Mouse (Mus musculus) neural tube, embryonic 10.5 days (tissue): ENCODE data around the gene B3gnt6.
"Not testable (repeated sequence)": the region's sequence is repeated elsewhere in the genome, so short reads cannot be mapped to it uniquely, and the experiment has no call there.

Experiments used
- DNase-seq: peaks from one replicate; pipeline ENCODE4 v3.0.0-alpha.2; 2017; ENCODE audit warnings: low spot score; ENCODE audit errors: extremely low spot score

Gene B3gnt6

GRCm38 (mm10) chr7:98199381-98199780, at the start of gene B3gnt6:
Gene B3gnt6 (minus strand): TSS chr7:98199481.
- DNase-seq, result no peak

DNA sequence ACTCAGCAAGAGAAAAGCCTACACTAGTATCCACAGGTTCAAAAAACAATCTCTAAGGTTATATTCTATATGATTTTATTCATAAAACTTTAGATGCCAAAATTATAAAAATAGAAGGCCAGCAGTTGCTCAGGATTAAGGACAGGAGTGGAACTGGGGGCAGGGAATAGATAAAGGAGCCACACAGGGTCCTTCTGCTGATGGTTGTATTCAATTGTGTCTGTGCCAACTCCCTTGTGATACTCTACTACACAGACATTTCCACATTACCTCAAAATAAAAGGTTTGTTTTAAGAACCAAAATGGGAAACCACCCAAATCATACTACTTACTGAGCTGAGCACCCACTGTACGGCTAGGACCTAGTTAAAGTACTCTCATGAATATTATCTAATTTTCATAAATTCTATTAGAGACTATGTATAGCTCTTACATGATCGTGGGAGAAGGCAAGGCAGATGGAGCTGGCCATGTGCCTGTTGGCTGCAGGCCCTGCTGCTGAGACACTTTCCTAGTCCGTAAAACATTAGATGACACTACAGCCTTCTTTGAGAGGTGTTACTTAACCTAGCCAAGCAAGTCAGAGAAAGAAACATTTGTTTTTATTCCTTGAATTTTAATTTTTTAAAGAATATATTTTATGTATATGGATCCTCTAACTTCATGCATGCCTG, 37.5 kb upstream of the B3gnt6 start:
- DNase-seq, result no peak

DNA sequence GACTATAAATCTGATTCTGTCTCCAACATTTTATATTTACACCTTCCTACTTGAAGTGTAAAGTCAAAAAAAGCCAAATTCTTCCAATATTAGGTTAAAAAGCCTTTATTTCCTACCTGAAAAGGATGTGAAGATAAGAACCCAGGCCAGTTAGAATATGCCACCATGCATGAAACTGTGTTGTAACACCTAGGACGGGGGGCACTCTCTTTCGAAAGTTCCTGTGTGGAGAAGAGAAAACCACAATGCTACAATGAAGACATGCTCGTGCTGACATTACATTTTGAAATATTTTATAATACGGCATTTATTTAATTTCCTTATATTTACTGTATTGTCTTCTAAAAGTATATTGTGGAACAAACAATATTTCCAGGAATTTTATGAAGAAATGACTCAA, 24.5 kb upstream of the B3gnt6 start:
- DNase-seq, result no peak

GRCm38 (mm10) chr7:98216713-98217112, 17.4 kb upstream of the B3gnt6 start:
- no peak for DNase-seq

- no peak for DNase-seq
Measured at GRCm38 (mm10) chr7:98202946-98203345, 3.7 kb upstream of the B3gnt6 start.

DNA sequence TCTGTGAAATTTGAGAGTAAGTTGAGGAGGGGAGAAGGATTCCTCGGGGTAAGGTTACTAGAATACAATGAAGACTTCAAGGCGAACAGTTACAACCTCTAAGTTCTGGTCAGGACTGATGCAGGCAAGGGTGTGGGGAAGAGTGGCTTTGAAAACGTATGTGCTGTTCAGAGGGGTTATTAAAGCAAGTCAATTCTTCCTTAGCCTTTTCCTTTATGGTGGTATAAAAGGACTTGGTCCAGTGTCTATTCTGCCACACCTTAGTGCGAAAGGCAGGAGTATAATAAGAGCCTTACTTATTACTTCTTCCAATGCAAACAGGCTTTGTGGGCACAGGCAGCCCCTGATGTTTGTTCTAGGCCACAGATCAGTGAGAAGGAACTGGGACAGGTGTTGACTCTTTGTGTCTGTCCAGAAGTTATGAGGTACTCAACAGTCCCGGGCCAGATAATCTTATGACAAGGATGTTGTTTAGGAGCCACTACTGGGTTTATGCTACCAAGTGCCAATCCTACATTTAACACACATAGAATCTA, 2.3 kb upstream of the B3gnt6 start:
- DNase-seq, result no peak

DNA sequence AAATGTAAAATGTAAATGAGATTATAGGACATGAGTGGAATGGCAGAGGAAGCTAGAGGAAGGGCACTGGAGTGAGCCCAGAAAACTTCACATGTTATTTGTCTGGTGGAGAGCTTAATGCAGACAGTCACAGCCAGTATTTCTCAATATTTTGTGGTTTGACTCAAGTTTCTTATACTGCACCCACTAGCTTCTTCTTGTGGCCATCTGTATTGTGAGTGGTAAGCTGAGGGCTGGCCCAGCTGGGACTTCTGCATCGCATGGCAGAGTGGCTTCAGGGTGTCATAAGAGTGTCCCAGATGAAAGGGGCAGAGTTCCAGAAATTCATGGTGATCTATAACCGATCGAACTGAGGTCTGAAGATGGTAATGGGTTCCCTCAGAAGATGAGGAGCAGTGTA, 1.1 kb upstream of the B3gnt6 start:
- no peak for DNase-seq

DNA sequence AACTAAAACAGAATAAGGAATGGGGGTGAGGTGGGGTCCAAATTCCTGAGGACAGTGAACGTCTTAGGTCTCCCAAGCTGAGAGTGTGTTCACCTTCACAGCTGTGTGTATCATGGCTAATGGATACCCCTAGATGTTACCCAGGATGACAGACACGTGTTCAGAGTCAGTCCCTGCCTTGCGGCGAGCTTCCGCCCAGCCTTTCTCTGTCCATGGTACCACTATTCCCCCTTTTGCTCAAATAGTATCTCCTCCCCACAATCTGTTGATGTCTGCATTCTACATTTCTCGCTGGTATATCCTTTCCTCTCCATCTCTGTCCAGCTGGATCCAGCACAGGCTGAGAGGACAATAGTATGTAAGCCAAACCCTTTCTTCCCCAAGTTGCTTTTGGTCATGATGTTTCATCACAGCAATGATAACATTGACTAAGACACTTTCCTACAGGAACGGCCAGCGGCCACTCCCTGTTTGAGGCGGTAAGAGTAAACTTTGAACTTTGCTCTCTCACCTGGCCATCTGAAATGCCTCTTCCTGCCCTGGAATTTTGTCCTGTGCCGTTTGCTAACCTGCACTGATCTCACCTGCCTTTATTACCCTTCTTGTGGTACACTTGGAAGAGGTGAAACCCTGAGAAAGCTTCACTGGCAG, 4.0 kb downstream of the B3gnt6 start:
- no peak for DNase-seq

GRCm38 (mm10) chr7:98194026-98194792, 5.1 kb downstream of the B3gnt6 start:
- DNase-seq, result no peak

DNA sequence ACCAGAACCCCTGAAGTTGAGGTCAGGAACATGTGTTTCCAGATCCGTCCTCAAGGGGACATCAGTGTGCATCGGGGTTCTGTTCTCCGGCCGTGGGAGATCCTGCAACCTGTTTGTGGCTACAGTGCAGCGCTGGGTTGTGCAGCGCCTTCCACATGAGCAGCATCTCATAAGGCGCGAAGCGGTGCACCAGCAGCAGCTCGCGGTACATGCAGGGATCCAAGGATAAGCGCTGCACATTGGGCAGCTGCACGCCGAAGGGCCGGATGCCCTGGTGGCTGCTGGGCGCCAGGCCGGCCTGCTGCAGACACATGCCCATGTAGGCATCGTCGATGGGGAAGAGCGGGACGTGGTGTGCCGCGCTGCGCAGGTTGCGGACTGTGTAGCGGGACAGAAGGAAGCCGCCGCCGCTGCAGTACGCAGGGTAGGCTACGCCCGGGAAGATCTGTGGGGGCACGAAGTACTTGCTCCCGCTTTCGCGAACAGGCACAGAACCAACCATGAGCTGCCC, 5.7 kb downstream of the B3gnt6 start:
- DNase-seq, result peak; percentile 60

DNA sequence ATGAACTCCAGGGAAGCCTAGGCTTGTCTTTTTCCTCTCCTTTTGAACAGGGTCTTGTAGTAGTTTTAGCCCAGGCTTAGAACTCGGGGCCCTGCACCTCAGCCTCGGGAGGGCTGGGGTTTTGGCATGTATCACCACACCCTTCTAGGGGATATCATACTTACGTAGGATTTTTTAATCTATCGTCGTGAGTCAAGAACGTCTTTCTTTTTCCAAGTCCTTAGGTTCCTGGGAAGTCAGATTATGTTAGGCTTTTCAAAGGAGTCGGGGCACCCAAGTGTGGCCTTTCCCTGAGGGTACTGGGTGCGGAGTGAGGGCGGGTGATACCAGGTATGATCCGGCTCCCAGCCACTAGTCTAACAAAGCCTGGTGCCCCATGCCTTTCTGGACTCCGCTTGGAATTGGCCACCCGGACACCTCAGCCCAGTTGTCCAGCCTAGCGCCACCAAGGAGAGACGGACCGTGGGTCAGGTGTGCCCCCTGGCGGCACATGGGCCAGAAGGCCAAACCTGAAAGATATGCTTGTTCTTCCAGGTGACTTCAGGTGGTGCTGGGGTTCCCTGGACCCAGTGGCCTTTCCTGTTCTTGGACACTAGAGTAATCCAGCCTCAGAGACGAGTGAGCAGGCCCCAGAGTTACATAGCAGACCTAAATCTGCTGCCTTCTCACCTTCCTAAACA, 7.6 kb downstream of the B3gnt6 start:
- no peak for DNase-seq

GRCm38 (mm10) chr7:98190578-98190977, 8.7 kb downstream of the B3gnt6 start:
- DNase-seq, result no peak

DNA sequence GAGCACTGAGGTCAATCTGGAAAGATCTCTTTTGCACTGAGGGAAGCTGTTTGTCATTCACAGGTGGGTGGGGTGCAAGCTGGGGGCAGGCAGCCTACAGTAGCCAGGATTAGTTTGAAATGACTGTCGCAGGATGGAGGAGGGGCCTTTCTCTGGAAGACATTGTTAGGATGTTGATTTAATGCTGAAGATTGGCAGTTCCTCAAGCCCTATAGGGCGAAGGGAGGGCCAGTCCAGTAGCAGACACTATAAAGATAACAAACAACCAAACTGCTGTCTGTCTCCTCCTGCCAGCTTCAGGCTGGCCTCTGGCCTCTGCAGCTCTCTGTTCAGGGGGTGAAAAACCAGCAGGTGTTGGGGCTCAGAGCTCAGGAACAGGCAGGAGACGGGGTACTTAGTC, 9.5 kb downstream of the B3gnt6 start:
- DNase-seq, result no peak

GRCm38 (mm10) chr7:98188680-98189079, 10.6 kb downstream of the B3gnt6 start:
- no peak for DNase-seq

GRCm38 (mm10) chr7:98188238-98188637, 11.0 kb downstream of the B3gnt6 start:
- DNase-seq, result no peak

DNA sequence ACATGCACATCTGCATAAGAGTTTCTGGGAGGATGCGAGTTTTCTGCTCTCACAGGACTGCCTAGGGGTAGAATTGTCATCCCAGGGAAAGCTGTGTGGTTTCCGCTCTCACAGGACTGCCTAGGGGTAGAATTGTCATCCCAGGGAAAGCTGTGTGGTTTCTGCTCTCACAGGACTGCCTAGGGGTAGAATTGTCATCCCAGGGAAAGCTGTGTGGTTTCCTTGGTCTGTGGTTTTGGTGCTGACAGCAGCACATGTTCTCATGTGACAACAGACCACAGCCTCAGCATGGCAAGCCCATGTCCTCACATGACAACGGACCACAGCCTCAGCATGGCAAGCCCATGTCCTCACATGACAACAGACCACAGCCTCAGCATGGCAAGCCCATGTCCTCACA, 11.9 kb downstream of the B3gnt6 start:
- DNase-seq, result not testable (repeated sequence)

GRCm38 (mm10) chr7:98186637-98187036, 12.6 kb downstream of the B3gnt6 start:
- DNase-seq, result no peak

GRCm38 (mm10) chr7:98185326-98185725, 14.0 kb downstream of the B3gnt6 start:
- DNase-seq, result no peak

DNA sequence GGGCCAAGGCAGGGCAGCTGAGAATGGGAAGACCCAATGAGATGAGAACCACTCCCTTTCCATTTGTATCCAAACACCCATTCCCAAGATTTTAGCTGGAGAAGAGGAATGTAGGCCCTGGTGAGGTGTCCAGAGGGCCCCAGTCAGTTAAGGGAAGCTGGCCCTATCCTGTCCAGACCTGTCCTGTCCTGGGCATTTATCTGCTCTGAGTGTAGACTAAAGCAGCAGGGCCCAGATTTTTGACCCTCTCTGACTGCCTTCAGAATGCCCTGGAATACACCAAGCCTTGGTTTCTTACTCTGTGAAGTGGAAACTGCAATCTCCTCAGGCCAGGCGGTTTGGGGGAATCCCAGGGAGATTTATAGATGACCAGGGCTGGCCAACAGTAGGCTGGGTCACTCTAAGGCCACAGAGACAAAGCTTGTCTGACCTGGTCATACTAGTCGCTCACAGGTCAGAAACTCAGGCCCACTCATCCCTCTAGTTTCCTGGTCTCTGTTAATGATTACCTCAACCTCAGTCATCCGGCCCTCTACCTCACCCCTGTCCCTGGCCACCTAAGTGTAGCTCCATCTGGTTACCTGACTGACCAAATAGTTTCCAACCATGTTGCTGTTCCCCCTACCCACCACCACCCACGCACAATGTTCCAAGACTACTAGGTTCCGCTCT, 20.6 kb downstream of the B3gnt6 start:
- no peak for DNase-seq

DNA sequence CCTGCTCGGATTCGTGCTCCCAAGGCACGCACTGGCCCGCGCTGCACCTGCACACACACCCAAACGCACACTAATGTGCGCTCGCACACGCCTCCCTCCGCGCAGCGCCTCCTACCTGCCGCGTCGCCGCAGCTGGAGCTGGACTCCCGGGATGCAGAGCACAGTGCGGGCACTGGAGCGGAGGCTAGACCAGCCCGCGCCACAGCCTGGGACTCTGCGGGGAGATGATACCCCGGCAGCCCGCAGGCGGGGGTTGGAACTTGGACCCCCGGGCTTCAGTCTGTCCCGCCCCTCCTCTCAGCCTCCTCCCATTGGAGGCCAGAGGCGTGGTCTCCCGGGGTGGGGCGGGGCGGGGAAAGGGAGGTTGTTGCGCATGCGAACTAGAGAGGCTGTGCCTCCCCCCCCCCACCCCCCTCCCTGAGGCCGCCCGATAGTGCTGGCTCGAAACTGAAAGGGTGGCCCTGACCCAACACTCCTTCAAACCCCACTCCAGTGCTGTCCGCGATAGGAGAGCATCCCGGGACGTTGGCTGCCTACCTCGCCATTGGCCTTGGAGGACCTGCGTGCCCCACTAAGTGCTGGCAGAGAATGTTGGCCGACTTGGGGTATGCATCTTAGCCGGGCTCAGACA, 21.2 kb downstream of the B3gnt6 start, which contains the start of gene Capn5:
Gene Capn5 (minus strand): TSS at position 346 of the 631 bp plus-strand sequence.
- peak; percentile 84 for DNase-seq
